Mouse (Mus musculus) CD4-positive, CD25-positive, alpha-beta regulatory T cell, adult 2 months (primary cell): ENCODE measurements around the gene Cnpy1.

Experiments
- DNase-seq: peaks from one replicate; pipeline ENCODE4 v3.0.0-alpha.2; 2012; ENCODE audit warnings: low read depth, low spot score

Gene Cnpy1

DNA sequence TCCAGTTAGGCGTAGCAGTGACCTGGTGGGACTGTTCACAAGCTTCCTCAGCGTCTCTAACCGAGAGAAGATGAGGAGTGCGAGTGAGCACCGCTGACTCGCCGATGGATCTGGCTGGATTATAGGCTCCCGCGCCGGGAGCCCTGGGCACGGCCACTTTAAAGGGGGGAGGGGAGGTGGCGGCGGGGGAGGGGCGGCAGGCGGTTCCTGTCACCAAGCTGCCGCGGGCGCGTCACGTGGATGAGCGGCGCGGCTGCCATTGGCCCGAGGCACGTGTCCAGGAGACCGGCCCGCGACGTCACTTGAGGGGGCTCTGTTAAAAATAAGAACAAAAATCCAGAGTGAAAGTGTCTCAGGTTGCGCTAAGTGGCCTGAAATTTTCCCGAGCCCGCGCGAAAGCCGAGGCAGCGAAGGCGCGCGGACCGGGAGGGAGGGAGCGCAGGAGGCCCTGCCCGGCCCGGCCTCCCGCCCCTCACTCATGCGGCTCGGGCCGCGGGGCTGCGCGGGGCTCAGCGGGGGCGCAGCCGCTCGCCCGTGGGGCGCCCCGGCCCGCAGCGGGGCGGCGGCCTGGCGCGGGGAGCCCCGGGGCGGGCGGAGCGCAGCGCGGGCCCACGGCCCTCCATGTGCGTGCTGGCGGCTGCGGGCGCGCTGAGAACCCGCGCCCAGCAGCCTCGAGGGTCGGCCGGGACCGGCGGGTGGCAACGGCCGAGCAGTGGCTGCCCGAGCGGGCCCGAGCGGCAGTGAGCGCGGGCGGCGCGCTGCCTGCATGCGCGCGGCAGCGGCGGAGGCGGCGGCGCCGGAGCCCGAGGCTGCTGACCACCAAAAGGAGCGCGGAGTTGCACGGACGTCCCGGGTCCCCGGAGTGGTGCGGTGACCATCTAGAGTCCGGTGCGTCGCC lies 80.0 kb downstream of the Cnpy1 start, which contains the start of gene En2:
TSS of gene En2 (plus strand) at position 337 of the 898 bp plus-strand sequence.
- peak; percentile 8 for DNase-seq

DNA sequence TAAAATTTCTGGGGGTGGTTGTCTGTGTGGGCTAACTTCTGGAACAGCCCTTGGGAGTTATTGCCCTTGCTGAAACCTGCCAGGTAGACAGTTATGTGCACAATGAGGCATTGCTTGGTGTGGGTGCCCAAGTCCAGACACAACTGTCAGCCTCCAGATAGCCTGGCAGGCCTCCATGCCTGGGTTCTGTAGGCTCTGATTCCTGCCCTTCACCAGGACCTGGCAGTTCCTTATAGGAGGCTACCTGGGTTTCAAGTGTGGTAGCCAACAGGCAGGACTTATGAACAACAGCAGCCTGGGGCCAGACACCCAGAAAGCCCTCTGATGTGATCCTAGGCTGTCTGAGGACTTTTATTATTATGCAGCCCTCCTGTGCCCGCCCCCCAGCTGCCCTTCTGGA lies 81.7 kb downstream of the Cnpy1 start:
- no peak for DNase-seq

DNA sequence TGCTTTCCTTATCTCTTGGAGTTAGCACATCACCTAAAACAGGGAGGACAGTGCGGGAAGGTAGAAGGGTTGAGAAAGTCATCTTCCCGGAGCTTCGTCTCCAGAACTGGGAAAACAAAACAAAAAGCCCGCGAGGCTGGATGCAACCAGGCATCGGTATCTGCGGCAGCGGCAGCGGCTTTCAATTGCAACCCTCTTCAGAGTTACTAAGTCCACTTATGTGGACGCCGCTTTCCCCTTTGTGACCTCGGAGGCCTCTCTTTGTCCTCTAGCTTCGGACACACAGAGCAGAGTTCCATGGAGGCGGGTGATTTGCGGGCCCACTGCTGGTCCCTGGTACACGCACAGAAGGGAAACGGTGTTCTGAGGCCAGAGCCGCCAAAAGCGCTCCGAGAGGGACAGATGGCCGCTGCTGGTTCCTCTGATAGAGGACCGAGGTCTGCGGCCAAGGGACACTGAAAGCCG lies 83.6 kb downstream of the Cnpy1 start:
- DNase-seq, result no peak

DNA sequence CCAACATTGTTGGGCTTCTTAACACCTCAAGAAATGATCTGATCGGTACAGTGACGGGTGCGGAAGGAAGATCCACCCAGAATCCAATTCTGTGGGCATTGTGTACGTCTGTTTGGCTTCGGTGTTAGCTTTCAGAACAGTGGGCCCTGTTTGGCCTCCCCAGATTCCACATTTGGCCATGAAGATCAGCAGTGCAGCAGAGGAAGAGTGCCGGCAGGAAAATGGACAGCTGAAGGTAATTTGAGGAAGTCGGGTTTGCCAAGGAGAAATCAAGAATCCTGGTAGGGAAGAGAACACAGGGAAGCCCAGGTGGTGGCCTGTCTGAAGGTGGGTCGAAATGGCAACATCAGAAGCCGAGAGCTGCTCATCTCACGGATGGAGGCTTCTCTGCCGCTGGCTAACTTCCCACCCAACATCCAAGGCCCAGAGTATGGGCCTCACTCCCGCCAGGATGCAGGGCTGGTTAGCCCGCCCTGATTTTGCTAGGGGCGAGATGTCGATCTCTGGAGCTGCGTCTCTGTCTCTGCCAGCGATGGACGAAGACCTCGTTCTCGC lies 84.1 kb downstream of the Cnpy1 start:
- DNase-seq, result no peak

DNA sequence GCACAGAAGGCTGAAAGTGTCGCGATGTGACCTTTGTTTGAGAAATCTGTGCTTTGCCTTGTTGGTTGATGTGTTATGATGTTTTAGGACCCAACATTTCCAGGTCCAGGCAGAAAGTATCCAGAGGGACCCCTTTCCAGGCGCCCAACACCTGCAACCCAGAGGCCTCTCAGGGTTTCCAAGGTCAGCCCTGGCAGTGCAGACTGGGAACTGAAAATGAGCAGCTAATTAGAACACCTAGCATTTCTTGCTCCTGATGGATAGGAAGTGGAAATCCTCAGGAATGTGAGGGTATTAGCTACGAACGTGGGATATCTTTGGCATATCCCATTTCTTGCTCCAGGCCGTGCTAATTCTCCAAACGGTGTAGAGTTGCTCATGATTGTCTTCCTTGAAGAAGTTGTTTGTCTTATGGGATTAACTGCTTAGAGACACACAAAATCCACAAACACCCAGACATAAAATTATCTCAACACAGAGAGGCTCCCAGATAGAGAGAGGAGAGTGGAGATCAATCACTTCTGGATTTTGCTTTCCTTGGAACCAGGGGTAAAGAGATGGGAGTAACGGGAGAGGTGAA lies 85.6 kb downstream of the Cnpy1 start:
- no peak for DNase-seq

DNA sequence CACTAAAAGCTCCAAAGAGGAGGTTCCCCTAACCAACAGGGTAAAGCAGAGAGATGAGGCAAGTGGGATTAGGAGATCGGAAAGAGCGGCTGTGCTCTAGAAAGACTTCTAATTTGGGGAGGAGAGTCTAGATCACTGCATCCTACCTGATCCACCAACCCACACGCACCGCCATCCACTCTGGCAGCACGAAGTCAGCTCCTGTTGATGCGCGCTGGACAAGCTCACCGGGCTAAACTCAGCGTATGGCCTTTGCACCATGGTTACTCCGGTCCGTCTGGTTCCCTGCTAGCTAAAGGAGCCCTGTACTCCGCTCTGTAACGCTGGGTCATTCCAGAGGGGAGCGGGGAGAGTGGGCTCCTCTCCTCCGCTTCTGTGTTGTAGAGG lies 86.5 kb downstream of the Cnpy1 start:
- no peak for DNase-seq

DNA sequence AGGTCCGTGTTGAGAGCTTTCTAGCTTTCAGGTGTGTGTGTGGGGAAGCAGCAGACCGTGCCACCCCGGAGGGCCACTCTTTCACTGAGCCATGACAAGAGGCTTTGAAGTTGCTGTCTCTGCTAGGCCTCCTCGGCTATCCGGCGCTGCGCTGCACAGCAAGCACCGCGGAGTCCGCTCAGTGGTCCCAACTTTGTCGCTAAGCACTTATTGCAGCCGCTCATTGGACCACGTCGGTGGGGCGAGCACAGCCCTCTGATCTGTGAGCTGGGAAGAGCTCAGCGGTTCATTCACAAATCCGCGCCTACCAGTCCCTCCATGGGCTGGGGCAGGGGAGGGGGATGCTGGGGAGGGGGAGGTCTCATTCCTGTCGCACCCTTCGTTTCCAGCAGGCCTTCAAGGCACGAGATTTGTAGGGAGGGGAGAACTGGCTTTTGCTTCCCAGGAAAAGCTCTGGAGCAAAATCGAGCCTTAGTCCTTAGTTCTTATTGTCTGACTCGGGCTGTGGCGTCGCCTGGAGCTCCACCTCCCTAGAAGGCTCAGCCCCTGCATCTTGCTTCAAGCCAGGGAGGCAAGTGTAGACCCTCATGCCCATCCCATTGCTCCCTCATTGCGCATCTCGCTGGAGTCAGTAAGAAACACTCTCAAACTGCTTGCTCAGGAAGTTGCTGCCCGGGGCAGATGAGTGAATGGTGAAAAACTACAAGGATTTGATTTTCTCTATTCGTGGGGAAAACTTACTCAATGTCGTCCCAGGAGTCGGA lies 87.1 kb downstream of the Cnpy1 start:
- DNase-seq, result no peak

DNA sequence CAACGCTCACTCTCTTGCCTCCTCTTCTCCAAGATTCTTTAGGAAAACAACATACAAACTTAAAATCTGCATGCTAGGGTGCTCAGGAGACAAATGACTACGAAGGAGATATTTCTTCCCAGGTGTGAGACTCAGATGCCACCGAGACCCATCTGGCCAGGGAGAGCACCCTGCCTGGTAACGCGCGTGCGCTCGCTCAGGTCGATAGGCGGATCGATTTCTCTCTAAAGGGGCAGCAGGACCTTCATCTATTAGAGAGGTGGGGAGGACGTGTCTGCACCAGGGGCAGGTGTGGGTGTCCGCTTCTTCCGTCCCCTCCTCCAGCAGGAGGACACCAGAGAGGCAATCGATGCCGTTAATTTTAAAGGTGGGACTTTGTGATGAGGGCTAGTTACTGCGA lies 87.8 kb downstream of the Cnpy1 start:
- no peak for DNase-seq

DNA sequence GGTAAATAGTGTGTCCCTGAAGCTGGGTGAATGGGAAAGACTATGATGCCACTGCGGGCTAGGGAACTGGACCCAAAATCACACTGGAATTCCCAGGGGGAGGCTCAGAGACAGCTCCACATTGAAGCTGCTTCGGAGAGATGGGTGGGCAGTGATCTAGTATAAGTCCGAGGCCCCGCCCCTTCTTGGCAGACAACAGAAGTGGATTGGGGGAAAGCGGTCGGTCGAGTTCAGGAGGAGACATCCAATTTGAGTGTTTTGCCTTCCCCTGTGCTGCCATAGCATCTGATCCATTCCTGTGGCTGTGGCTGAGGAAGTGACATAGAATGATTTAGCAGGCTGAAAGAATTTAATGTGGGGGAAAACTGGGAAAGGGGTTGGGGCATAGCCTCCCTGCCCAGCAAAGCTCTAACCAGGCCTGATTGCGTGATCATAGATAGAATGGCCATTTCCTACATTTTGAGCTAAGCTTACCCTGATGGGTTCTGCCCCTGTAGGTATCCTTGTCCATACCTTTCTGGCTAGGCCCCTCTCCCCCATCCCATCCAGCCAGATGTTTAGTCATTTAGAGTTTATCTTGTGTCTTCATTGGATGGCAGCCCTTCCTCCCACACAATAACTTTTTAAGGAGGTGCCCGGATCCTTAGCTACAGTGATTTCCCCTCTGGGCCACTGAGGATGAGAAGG lies 88.4 kb downstream of the Cnpy1 start:
- no peak for DNase-seq
